Mouse (Mus musculus) liver, embryonic 14.5 days (tissue): ENCODE measurements around the gene Tnik. TPM values are rescaled to one million over a fixed set of nuclear protein-coding genes. Genes with fewer than 3 reads are reported as not detected.

Experiments used
- ATAC-seq: fragments of 200-750 bp; cut with Nextera tagmentation; 2 replicates; pipeline ENCODE4 v1.8.0; 2017; ENCODE audit warnings: moderate number of reproducible peaks, mild to moderate bottlenecking, moderate library complexity; ENCODE audit not compliant: insufficient read depth
- DNase-seq, 3 experiments: peaks; one replicate each; pipeline ENCODE4 v3.0.0-alpha.2; 2012 to 2013; ENCODE audit warnings: low read depth in 3 of 3, low spot score in 3 of 3
- H3K27ac ChIP-seq: fragments of 300-500 bp; sonication (generic); 2 replicates; pipeline ENCODE4 v1.5.1; 2014; ENCODE audit warnings: moderate library complexity, mild to moderate bottlenecking, control low read depth, inconsistent platforms
- H3K27me3 ChIP-seq: fragments of 300-500 bp; sonication (generic); 2 replicates; pipeline ENCODE4 v1.6.1; 2014; ENCODE audit warnings: mild to moderate bottlenecking, low read length, moderate library complexity; ENCODE audit not compliant: control insufficient read depth, insufficient read depth
- H3K36me3 ChIP-seq: fragments of 300-500 bp; sonication (generic); replicated peaks from 2 replicates; pipeline ENCODE4 v1.6.1; 2014; ENCODE audit warnings: low read depth; ENCODE audit not compliant: control insufficient read depth, insufficient read depth
- H3K4me1 ChIP-seq, 2 experiments: fragments of 200-500 bp in 1 of 2; fragments of 300-500 bp in 1 of 2; sonication (generic) in 1 of 2; replicated peaks; 2 replicates each; pipeline ENCODE4 v1.6.1; 2012 to 2014; ENCODE audit warnings: antibody characterized with exemption in 1 of 2, inconsistent platforms in 1 of 2, low read length in 1 of 2; ENCODE audit not compliant: control insufficient read depth in 2 of 2, insufficient read depth in 2 of 2
- H3K4me2 ChIP-seq: fragments of 300-500 bp; sonication (generic); 2 replicates; pipeline ENCODE4 v1.6.1; 2014; ENCODE audit warnings: low read depth, mild to moderate bottlenecking, control low read depth, moderate library complexity
- H3K4me3 ChIP-seq, 2 experiments: fragments of 200-500 bp in 1 of 2; fragments of 300-500 bp in 1 of 2; sonication (generic) in 1 of 2; 2 replicates each; pipeline ENCODE4 v1.5.1; 2012 to 2014; ENCODE audit warnings: low read depth in 2 of 2, low read length in 2 of 2, mild to moderate bottlenecking in 2 of 2, control low read depth in 1 of 2, inconsistent platforms in 1 of 2, moderate library complexity in 1 of 2; ENCODE audit not compliant: insufficient read depth in 1 of 2
- H3K9ac ChIP-seq: fragments of 300-500 bp; sonication (generic); replicated peaks from 2 replicates; pipeline ENCODE4 v1.6.1; 2014; ENCODE audit warnings: mild to moderate bottlenecking, control low read depth, moderate library complexity
- H3K9me3 ChIP-seq: fragments of 300-500 bp; sonication (generic); 2 replicates; pipeline ENCODE4 v1.6.1; 2016; ENCODE audit warnings: low read length, mixed read lengths; ENCODE audit not compliant: control insufficient read depth
- CTCF ChIP-seq: IDR thresholded peaks from 2 replicates; pipeline ENCODE4 v1.5.1; 2016; ENCODE audit warnings: antibody characterized with exemption, low read depth, control low read depth
- EP300 ChIP-seq: IDR thresholded peaks from 2 replicates; pipeline ENCODE4 v1.6.1; 2016; ENCODE audit warnings: antibody characterized with exemption, low read depth
- WGBS: fragments of 180-500 bp; shearing (Covaris S2); extraction: QIAGEN DNeasy Blood & Tissue Kit; methylation state at CpG from one replicate; pipeline ENCODE4 v1.1.7; 2014; ENCODE audit not compliant: insufficient replicate concordance; 5-methylcytosine and 5-hydroxymethylcytosine counted together
- polyA plus RNA-seq, 2 experiments: library from polyadenylated mRNA; depleted of rRNA in 1 of 2; stranded (reverse) in 1 of 2; unstranded in 1 of 2; fragments of >200 nt; fragmentation: Nextera tagmentation in 1 of 2; extraction: Ambion mirVana in 1 of 2; gene quantifications; 2 replicates each; pipeline versions ENCODE4 v1.2.1 to v1.2.3; 2012 to 2014

The Tnik gene
- polyA plus RNA-seq, 2 experiments, result 0.89 to 2.0 TPM

GRCm38 (mm10) chr3:28269716-28270115 lies 6.7 kb downstream of the Tnik start:
- Histone ChIP-seq H3K27me3 (no peaks in the 10 kb centered on the region), H3K9ac (no peak overlapping the region), H3K4me3 (no peak overlapping the region), H3K4me2 (no peak overlapping the region), H3K27ac (no peak overlapping the region), H3K36me3 (no peaks in the 10 kb centered on the region), H3K9me3 (no peaks in the 10 kb centered on the region), H3K4me1 (peaks cover 0 to 5% of the 10 kb centered on the region in 2 experiments; a peak in 2 of 4 replicates)
- WGBS, result 47% methylated on average over 2 of the region's 2 CpGs
- no peak for TF ChIP-seq EP300
- TF ChIP-seq CTCF, result no peak
- no peak for ATAC-seq
- DNase-seq, result no peak

GRCm38 (mm10) chr3:28271884-28272283 lies 8.9 kb downstream of the Tnik start:
- TF ChIP-seq CTCF (no peak), EP300 (no peak)
- Histone ChIP-seq H3K9me3 (no peaks in the 10 kb centered on the region), H3K4me3 (no peak overlapping the region), H3K4me2 (no peak overlapping the region), H3K4me1 (no peaks in the 10 kb centered on the region), H3K27me3 (no peaks in the 10 kb centered on the region), H3K27ac (no peak overlapping the region), H3K36me3 (no peaks in the 10 kb centered on the region), H3K9ac (no peak overlapping the region)
- ATAC-seq, result no peak
- no peak for DNase-seq

GRCm38 (mm10) chr3:28274763-28275162 lies 11.7 kb downstream of the Tnik start:
- DNase-seq, result no peak
- TF ChIP-seq CTCF (no peak), EP300 (no peak)
- H3K9ac ChIP-seq, result no peak overlapping the region
- no peaks in the 10 kb centered on the region for H3K4me1 ChIP-seq
- ATAC-seq, result no peak
- H3K4me2 ChIP-seq, result no peak overlapping the region
- H3K27me3 ChIP-seq, result no peaks in the 10 kb centered on the region
- H3K4me3 ChIP-seq, result no peak overlapping the region
- H3K36me3 ChIP-seq, result no peaks in the 10 kb centered on the region
- no peak overlapping the region for H3K27ac ChIP-seq
- H3K9me3 ChIP-seq, result no peaks in the 10 kb centered on the region
- WGBS, result 69% methylated on average over 4 of the region's 4 CpGs

GRCm38 (mm10) chr3:28289693-28290092 lies 26.7 kb downstream of the Tnik start:
- no peaks in the 10 kb centered on the region for H3K27me3 ChIP-seq
- no peak overlapping the region for H3K4me3 ChIP-seq
- DNase-seq (no peak), ATAC-seq (no peak)
- H3K36me3 ChIP-seq, result no peaks in the 10 kb centered on the region
- H3K4me2 ChIP-seq, result no peak overlapping the region
- no peak overlapping the region for H3K27ac ChIP-seq
- H3K9ac ChIP-seq, result no peak overlapping the region
- H3K9me3 ChIP-seq, result no peaks in the 10 kb centered on the region
- TF ChIP-seq EP300 (no peak), CTCF (no peak)
- WGBS, result 50% methylated on average over 1 of the region's 1 CpGs
- H3K4me1 ChIP-seq, result 0 out of 4 replicates have a peak, but pooled peaks cover 0 to 2% of the 10 kb centered on the region in 2 experiments

GRCm38 (mm10) chr3:28301378-28301777 lies 38.4 kb downstream of the Tnik start:
- ATAC-seq, result peak; percentile 89

More at GRCm38 (mm10) chr3:28301378-28301777, 38.4 kb downstream of the Tnik start:
- peaks cover 16 to 28% of the 10 kb centered on the region in 2 experiments for H3K4me1 ChIP-seq
- peak; percentile 54 to 57 (median 54) for DNase-seq
- no peak overlapping the region for H3K27ac ChIP-seq
- 0 out of 2 replicates have a peak overlapping the region, but pooled peaks have one; percentile 19 for H3K9ac ChIP-seq
- H3K27me3 ChIP-seq, result no peaks in the 10 kb centered on the region
- H3K4me2 ChIP-seq, result peak overlapping the region; percentile 54
- TF ChIP-seq CTCF (no peak), EP300 (peak; percentile 71)
- H3K9me3 ChIP-seq, result no peaks in the 10 kb centered on the region
- H3K4me3 ChIP-seq, result peak overlapping the region in 1 of 2 experiments; percentile 34; a peak in 1 of 4 replicates
- H3K36me3 ChIP-seq, result no peaks in the 10 kb centered on the region
- 6% methylated on average over 4 of the region's 4 CpGs for WGBS
